Mouse (Mus musculus) brain, embryonic 14.5 days (tissue): ENCODE measurements around the gene Rras2. TPM values are rescaled to one million over a fixed set of nuclear protein-coding genes. Genes with fewer than 3 reads are reported as not detected.
A peak's percentile ranks its signal among the peaks of the same experiment; 100 is the strongest.

ENCODE experiments used
- DNase-seq: peaks from one replicate; pipeline ENCODE4 v3.0.0-alpha.2; 2011; ENCODE audit warnings: low read depth
- CTCF ChIP-seq: fragments of 200-500 bp; IDR thresholded peaks from 2 replicates; pipeline ENCODE4 v1.5.1; 2012; ENCODE audit warnings: inconsistent platforms, mild to moderate bottlenecking, moderate library complexity, borderline replicate concordance; ENCODE audit not compliant: insufficient read depth, insufficient read length; ENCODE audit errors: extremely low read depth
- POLR2A ChIP-seq: fragments of 200-500 bp; IDR thresholded peaks from 2 replicates; pipeline ENCODE4 v1.6.1; 2012; ENCODE audit warnings: mild to moderate bottlenecking, inconsistent platforms, borderline replicate concordance; ENCODE audit not compliant: poor library complexity, insufficient read depth, insufficient read length, severe bottlenecking; ENCODE audit errors: extremely low read depth
- polyA plus RNA-seq: library from polyadenylated mRNA; depleted of rRNA; stranded (reverse); fragments of >200 nt; gene quantifications from 2 replicates; pipeline ENCODE4 v1.2.3, GENCODE M21; 2012; rRNA removed

Rras2 gene
- polyA plus RNA-seq: 23.1 and 24.8 TPM in 2 replicates

DNA sequence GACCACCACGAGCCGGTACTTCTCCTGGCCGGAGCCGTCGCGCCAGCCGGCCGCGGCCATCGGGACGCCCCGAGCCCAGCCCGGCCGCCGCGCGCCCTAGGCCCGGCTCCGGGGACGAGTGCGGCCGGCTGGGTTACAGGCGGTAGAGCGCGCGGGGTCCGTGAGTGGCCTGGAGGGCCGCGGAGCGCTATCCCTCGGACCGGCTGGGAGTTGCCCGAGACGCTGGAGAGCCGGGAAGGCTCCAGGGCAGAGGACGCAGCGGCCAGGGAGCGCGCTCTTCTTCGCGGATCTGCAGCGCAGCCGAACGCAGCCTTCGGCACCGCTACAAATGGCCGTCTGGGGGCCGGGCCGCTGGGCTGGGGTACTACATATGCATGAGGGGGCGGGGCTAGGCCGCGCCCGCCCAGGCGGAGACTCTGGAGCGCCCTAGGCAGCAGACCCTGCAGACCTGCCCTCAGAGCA, at the start of gene Rras2:
TSS of gene Rras2 (minus strand) at position 338 of the 462 bp plus-strand sequence.
- TF ChIP-seq POLR2A (peak; percentile 86; the same call in 1 of the 2 replicates), CTCF (no peak)
- DNase-seq: peak; percentile 95

DNA sequence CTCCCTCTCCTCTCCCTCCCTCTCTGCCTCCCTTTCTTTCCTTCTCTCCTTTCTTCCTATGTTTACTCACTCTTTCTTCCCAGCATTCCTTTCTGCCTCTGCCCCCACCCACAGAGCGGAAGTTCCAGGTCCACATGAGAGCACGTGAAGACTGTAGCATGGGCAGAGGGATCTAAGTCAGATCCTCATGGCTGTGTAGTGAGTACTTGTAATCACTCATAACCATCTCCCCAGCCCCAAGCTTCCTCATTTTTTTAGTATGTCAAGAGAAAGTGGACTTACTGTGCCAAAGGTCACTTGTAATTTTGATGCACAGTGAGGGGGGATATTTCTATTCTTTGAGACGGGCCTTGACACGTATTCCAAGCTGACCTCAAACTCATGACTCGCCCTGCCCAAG, 45.4 kb upstream of the Rras2 start:
- TF ChIP-seq POLR2A: no peak
- no peak for TF ChIP-seq CTCF
- DNase-seq: no peak

DNA sequence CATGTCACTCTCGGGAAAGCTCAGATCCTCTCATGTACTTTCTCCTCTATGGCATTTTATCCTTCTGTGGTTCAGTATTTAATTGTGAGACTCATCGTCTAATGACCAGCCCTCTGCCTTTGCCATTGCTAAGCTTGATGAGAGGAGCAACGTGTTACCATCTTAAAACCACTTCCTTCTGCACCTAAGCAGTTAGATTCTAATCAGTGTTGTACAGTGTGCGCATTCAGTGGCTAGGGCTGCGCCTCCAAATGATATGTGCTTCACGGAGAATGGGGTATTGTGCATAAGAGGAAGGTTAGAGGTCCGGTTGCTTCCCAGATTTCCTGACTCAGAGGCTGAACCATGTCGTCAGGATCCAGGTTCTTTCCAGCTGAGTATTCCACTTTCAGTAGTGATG, 43.5 kb upstream of the Rras2 start:
- DNase-seq: no peak
- TF ChIP-seq POLR2A (no peak), CTCF (no peak)

DNA sequence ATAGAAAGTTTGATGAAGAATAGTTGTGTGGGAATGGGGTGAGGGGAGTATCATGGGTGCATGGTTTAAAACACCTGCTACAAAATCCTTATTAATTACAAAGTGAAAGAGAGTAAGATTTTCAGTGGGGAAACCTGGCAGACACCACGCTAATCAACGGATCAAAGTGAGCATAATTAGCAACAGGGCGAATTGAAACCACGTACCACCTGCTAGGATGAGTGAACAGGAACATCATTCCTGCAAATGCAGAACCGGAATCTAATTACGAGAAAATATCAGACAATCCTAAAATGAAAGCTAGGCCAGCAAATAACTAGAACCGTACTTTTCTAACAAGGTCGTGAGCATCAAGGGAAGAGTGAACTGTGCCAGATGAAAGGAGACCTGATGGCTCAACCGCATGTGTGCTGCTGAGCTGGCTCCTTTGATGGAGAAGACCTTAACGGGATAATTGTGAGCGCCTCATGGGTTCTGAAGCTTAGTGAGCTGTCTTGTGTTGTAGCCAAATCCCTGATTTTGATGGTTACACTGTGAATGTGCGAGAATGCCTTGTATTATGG, 40.2 kb upstream of the Rras2 start:
- TF ChIP-seq CTCF: no peak
- peak; percentile 88 for DNase-seq

DNA sequence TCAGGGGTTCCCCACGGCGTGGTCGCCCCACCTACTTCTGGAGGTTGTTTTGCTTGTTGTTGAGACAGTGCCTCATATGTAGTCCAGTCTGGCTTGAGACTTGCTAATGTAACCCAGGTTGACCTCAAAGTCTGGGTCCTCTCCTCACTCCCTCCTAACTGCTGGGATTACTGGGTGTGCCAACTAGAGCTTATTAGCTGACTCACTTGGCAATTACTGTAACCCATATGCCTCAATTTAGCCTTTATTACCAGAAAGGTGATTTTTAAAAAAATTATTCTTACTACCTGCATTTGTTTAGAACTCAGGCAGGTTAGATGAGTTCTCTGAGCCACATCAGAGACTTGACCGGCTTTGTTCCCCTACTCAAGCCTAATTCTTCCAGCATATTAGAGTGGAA, 38.8 kb upstream of the Rras2 start:
- no peak for TF ChIP-seq CTCF
- no peak for TF ChIP-seq POLR2A
- no peak for DNase-seq

DNA sequence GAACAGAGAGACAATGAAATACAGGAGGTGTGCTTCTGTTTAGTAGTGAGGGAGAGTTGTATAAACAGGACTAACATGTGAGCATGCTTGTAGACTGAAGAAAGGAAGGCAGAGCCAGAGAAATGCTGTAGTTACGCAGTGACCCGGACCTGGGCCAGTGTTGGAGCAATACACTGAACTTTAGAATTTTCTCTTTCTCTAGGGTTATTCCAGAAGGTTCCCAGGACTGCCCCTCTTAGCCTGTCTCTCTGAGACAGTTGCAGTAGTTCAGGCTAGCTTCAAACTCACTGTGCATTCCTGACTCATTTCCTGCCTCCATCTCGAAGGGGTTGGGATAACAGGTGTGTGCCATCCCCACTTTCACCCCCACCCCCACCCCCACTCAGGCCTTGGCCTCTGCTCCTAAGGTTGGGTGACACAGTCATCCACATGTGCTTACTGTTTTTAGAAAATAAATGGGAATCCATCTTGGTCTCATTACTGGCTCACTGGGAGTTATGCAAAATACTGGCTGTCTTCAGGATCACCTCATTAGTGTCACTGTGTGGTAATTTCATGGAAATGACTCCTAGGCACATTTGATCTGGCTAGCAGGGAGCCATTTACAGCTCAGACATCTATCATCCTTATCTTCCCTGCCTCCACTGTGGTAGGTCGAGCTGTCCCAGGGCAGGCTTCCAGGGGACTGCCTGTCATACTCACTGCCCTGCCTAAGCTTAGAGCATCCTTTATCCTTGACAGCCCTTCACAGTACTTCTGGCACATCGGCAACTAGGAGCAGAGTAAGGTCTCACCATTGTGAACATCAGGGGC, 37.7 kb upstream of the Rras2 start:
- DNase-seq: peak; percentile 71
- no peak for TF ChIP-seq CTCF
- no peak for TF ChIP-seq POLR2A

DNA sequence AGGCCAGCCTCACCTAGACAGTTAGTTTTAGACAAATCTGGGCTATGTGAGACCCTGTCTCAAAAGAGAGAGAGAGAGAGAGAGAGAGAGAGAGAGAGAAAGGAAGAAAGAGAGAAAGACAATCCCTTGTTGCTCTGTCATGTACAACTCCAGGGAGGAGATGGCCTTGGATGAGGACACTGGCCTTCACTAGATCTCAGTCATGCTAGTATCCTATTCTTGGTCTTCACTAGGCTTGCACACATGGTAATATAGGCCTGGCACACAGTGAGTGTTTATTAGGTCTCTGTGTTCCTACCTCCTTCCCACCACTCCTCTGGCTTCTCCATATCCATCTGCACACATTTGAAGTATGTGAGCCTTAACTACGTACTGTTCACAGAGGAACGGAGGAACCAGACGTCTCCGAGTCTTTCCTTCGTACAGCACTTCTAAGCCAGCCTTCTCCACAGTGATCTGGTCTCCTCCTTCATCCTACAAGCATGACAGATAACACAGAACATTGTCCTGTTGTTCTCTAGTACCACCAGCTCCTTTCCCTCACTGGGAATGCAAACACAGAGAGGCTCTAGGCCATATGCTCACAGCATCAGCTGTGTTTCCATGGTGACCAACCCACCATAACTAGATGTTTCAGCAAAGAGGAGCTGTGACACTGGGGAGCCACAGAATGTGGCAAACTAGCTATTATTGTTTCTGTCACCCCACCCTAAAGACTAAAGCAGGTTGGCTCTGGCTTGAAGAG, 33.6 kb upstream of the Rras2 start:
- DNase-seq: peak; percentile 82
- TF ChIP-seq POLR2A: no peak
- TF ChIP-seq CTCF: no peak

DNA sequence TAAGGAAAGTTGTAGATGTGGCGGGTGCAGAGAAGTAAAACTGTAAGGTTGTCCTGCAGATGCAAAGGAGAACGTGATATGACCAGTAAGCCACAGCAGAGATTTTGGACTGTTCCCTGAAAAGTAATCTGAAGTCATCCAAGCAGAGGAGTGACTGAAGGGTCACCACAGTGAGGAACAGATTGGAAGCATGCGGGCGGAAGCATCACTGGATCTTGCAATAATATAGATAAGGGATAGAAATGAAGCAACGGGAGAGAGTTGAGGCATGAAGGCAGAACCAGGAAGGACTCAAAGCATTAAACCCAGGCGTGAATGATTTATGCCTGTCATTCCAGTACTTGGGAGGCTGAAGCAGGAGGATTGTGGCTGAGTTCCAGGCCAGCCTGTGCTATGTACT, 32.0 kb upstream of the Rras2 start:
- DNase-seq: no peak
- TF ChIP-seq POLR2A (no peak), CTCF (no peak)

DNA sequence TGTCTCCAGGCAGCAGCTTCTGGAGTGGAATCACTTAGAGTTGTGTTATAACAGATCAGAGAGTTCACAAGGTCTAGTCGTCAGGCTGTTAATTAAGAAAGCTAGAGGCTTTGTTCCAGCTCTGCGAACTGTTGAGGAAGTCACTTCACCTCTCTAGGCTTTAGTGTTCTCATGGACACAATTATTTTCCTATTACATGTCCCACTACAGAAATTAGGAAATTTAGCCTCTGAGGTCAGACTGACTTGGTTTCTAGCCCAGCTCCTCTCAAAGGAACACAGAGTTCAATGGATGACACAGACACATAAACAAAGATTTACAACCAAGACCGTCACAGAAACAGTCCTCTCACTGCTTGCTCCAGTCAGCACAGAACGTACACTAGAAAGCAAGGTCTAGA, 31.6 kb upstream of the Rras2 start:
- TF ChIP-seq POLR2A (no peak), CTCF (no peak)
- DNase-seq: no peak

DNA sequence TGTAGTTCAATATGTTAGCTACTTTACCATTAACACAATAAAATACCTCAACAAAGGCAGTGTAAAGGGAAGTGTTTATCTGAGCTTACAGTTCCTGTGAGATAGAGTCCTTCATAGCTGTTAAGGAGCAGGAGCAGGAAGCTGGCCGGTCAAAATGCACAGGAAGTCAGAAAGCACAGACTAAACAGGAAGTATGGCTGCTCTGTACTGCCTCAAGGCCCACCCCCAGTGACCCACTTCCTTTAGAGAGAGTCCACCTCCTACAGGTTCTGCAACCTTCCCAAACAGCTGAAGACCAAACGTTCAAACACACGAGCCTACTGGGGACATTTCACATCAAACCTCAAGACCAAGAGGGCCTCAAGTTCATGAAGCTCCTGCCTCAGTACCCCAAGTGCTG, 28.3 kb upstream of the Rras2 start:
- no peak for TF ChIP-seq POLR2A
- no peak for TF ChIP-seq CTCF

DNA sequence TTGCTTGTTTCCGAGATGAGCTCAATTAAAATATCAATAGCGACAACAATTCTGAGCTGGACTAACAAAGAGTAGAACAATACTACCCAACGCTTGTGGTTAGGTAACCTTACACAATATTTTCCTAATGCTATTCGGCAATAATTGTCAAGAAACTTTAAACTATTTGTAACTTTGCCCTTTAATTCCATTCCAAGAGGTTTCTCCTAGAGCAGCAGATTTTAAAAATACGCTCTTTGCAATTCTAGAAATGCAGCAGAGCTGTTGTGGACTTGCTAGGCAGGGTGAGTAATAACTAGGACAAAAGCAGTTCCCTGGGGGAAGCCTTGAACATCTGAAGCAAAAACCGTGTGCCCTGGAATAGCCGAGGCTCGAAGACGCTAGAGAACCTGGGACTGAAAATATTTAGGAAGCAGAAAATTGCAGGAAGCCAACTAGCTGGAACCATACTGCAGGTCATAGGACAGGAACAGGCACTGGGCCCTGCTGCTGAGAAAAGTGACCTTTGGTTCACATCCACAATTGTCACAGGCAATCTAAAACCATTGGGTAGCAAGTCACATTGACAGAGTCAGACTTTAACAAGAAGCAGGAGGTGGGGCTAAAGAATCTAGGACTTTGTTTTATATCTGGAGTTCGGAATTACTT, 24.7 kb upstream of the Rras2 start:
- TF ChIP-seq POLR2A (no peak), CTCF (no peak)
- no peak for DNase-seq

More for the DNA sequence above, 28.3 kb upstream of the Rras2 start:
- DNase-seq: no peak
